Mouse (Mus musculus) megakaryocyte progenitor cell, adult 5-6 weeks (primary cell): ENCODE results near the gene Osbp2. TPM values are rescaled to one million over a fixed set of nuclear protein-coding genes. Genes with fewer than 3 reads are reported as not detected.

Source experiments
- ATAC-seq: replicated peaks from 2 replicates; pipeline ENCODE4 v1.8.0; 2016; ENCODE audit warnings: mild to moderate bottlenecking, moderate TSS enrichment, inconsistent platforms; ENCODE audit not compliant: poor library complexity
- total RNA-seq, 2 experiments: library from RNA; stranded (forward) in 1 of 2; stranded (reverse) in 1 of 2; fragments of 157-497, 149-512 nt in 1 of 2; fragments of 200-1000 nt in 1 of 2; gene quantifications; 2 replicates each; pipeline versions ENCODE4 v1.2.3 to v1.2.4; 2015 to 2017

The Osbp2 gene
- total RNA-seq, 2 experiments from 2014 or later: not detected

GRCm38 (mm10) chr11:3829736-3830135 lies 34.0 kb downstream of the Osbp2 start:
- no peak for ATAC-seq

GRCm38 (mm10) chr11:3824138-3824537 lies 39.6 kb downstream of the Osbp2 start:
- no peak for ATAC-seq

GRCm38 (mm10) chr11:3823378-3823777 lies 40.3 kb downstream of the Osbp2 start:
- no peak for ATAC-seq

DNA sequence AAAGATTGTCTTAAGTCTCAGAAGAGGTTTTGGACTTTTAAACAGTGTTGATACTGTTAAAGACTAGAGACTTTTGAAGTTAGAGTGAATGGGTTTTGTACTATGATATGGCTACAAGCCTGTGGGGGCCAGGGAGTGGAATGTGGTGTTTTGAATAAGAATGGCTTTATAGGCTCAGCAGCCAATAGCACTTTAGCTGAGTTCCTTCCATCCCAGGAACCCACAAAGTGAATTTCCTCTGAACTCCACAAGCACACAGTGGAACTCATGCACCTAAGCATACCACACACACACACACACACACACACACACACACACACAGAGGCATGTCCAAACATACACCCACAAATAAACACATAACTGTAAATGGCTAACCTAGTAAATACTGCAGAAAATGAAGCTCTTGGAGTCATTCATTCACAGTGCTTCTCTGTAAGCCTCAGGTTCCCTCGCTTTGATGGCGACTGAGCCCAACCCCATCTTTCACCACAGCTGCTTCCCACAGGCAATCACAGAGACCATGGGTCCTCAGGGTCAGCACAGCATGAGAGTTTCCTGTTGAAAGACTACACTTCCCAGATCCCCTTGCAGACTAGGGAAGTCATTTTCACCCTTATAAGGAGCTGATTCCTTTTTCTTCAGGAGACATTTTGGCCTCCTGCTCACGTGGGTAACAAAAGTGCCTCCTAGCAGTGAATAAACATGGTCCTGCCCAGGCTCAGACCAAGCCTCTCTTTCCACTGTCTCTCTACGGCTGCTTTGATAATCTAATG lies 45.5 kb downstream of the Osbp2 start:
- no peak for ATAC-seq

- ATAC-seq: no peak
Measured at GRCm38 (mm10) chr11:3815951-3816350, 47.8 kb downstream of the Osbp2 start.

- no peak for ATAC-seq
Measured at GRCm38 (mm10) chr11:3813340-3813739, 50.4 kb downstream of the Osbp2 start.

- ATAC-seq: no peak
Measured at GRCm38 (mm10) chr11:3808162-3808561, 55.5 kb downstream of the Osbp2 start.

GRCm38 (mm10) chr11:3805362-3805761 lies 58.3 kb downstream of the Osbp2 start:
- ATAC-seq: peak; percentile 52; the same call in 1 of the 2 replicates

DNA sequence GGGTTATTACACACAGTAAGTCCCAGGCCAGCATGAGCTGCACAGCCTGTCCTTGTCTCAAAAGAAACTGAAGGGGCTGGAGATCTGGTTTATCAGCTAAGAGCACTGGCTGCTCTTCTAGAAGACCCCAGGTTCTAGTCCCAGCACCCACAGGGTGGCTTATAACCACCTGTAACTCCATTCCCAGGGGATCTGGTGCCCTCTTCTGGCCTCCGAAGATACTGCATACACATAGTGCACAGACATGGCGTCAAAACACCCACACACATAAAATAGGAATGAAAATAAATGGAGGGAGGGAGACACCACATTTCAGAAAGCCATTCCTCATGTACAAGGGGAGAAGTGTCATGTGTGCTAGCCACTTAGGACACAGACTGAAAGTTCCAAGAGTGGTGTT lies 59.1 kb downstream of the Osbp2 start:
- ATAC-seq: no peak

DNA sequence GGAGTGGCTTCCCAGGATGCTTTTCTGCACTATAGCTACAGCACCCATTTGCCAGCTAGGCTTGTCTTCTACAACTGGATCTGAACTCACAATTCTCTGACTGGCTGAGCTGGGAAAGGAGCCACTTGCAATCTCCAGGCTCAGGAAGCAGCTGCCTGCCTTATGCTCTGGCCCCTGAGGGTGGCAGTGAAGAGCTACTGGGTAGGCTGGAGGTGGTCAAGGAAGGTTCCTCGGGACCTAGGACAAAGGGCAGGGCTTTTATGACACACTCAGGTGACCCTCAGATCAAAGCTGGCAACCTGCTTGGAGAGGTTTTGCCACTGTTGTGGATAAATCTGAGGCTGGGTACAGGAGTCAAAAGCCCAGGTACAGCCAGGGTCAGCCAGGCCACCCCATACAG lies 61.6 kb downstream of the Osbp2 start:
- ATAC-seq: no peak

GRCm38 (mm10) chr11:3797631-3798215 lies 66.0 kb downstream of the Osbp2 start:
- ATAC-seq: no peak

DNA sequence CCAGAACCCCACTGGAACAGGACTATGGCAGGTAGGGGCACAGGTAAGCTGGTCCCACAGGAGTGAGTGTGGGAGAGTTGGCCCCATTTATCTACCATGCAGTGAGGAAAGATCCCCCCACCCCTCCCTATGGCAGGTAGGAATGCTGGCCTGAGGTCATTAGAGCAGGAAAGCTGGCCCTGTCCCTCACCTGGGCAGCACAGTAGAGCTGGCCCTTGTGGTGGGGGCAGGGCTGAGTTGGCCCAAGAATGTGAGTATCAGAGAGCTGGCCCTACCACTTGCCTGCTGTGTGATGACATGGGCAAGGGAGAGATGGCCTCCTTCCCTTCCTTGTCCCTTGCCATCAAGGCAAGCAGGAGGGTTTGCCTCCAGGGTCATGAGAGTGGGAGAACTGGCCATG lies 73.0 kb downstream of the Osbp2 start:
- no peak for ATAC-seq

DNA sequence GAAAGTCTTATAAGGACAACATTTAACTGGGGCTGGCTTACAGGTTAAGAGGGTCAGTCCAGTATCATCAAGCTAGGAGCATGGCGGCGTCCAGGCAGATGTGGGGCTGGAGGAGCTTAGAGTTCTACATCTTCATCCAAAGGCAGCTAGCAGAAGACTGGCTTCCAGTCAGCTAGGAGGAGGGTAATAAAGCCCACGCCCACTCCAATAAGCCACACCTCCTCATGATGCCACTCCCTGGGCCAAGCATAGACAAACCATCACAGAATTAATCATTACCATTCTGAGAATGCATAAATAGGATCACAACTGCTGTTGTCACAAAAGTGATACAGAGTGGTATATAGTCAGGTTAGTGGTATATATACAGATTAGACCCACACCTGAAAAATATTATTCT lies 73.8 kb downstream of the Osbp2 start:
- no peak for ATAC-seq

- peak; percentile 57; the same call in 1 of the 2 replicates for ATAC-seq
Measured at GRCm38 (mm10) chr11:3786564-3786963, 77.1 kb downstream of the Osbp2 start.

GRCm38 (mm10) chr11:3775263-3775644 lies 88.4 kb downstream of the Osbp2 start:
- ATAC-seq: no peak

DNA sequence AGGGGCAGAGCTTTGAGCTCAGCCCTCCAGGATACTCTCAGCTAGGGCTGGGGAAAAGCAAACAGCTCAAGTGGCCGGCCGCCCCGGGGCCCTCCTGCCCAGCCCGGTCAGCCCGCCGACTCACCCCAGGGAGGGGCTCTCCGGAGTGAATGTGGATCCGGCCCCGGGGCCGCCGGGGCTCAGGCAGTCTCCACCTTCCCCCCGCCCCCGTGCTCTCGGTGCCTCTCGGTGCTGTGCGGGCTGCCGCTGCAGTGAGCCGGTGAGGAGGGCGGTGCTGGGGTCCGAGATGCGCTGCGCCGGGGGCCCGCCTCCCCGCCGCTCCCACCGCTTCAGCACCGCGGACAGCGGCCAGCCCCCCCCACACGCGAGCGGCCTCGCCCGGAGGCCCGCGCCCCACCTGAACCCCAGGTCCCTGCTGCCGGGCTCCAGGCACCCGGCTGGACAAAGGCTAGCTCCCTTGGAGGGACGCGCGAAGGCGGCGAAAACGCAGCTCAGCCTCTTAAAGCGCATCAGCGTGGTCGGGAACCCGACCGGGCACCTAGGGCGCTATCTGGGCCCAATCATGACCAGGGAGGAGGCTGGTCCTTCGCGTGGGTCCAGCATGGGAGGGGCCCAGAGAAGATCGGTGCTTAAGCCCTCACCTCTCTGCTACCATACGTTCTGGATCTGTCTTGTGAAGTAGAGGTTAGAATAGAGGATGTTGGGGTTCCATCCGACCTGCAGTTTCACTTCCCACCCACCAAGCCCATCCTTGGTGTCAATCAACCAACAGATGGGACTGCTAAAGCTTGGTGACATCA lies 89.0 kb downstream of the Osbp2 start:
- peak; percentile 76 for ATAC-seq

GRCm38 (mm10) chr11:3773782-3774462 lies 89.8 kb downstream of the Osbp2 start:
- no peak for ATAC-seq

DNA sequence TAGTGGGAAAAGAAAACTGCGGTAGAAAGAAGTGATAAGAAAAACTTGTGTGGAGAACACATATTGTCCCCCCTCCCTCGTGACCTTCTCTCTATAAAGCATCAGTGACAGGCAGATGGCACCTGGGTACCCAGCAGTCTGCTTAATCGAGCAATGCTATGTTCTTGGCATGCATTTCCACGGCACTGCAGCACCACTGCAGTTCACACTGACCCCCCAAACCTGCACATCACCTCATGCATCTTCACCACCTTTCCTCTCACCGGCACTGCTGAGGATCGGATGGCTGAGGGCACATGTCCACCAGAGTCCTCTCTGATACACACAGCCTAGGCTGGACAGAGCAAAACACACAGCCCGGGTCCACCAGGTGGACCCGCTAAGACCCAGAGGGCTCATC lies 90.6 kb downstream of the Osbp2 start:
- ATAC-seq: no peak

DNA sequence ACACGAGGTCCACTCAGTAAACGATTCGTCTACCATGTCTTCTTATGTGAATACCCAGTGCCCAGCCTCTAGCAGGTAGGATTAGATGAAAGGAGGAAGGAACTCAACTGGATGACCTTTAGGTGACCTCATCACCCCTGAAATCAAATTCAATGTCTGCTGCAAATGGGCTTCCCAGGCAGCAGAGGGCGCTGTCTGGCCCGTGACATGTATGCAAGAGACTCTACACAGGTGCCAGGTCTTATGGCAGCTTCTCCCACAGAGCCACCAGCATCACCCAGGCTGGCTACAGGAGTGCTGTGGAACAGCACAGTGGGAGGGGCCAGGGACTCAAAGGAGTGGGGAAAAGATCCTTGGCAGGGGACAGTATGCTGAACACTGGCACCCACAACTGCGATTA lies 92.4 kb downstream of the Osbp2 start:
- peak; percentile 66 for ATAC-seq

DNA sequence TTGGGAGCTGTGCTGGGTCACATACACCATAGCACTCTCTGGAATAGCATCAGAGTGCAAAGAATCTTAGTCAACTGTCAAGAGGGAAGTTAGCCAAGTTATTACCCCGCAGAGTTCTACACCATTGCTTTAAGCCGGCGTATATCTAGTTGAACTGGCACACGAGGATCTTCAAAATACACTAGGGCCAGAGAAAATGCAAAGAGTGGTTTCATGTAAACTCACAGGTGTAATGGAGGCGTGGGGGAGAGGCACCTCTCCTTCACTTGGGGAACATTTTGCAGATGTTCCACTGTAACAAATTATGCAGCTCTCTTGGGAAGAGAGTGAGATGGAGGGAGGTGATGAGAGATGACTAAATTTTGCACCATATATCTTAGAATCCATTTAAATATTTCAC lies 95.9 kb downstream of the Osbp2 start:
- no peak for ATAC-seq

DNA sequence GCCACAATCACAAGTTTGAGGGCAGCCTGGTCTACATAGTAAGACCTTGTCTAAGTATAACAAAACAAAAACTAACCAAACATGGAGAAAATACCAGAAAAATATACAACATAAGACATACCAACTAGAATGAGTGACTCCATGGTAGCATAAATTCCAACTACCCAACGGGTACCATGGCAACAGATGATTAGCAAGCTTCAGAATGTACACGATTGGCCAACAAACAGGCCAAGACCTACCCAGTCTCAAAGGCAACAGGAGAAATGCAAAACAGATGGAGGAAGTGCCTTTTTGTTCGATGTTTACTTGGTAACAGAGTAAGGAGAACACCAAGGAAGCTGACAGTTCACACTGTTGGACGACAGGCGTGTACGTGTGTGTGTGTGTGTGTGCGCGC lies 96.7 kb downstream of the Osbp2 start:
- no peak for ATAC-seq
